Comparison of ENCODE assay signal across 8 mouse cellular contexts in the genomic region with DNA sequence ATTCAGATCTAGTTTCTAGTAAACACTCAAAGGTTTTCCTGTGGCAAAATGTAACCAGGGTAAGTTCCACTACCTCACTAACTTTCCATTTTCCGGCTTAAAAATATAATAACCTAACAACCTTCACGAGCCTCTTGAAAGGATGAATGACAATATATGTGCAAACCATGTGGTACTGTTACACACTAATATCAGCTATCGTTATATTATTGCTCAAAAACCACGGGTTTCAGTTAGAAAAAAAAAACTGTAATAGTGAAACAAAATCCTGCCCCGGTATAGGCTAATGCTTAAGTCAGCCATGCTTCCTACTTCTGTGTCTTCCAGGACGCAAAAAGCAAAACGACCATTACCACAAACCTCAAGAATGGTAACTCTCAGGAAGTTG. TPM values are rescaled to one million over a fixed set of nuclear protein-coding genes. Genes with fewer than 3 reads are reported as not detected.
A peak's percentile ranks its signal among the peaks of the same experiment; 100 is the strongest.
DNase-seq lines count a peak whose midpoint lies in the region; ATAC-seq and TF ChIP-seq lines count a peak whose summit lies in the region.

No protein-coding gene starts in this region.

- DNase-seq in lung, postnatal 0 days (ENCODE audit: low spot score), result peak; percentile 14
- DNase-seq in lung, postnatal 25 days (ENCODE audit: low spot score), result no peak
- no peak for DNase-seq in spleen, postnatal 10 days (ENCODE audit: low spot score in 2 of 2)
- no peak for DNase-seq in kidney, adult 9 months
- DNase-seq in urinary bladder, postnatal 10 days (ENCODE audit: low spot score), result no peak

- peak overlapping the region; percentile 72 for H3K9ac ChIP-seq in lung, postnatal 0 days (replicated peaks; ENCODE audit: low read depth)
- H3K9ac ChIP-seq in embryonic facial prominence, embryonic 15.5 days, result peak overlapping the region; percentile 86
- peak overlapping the region; percentile 88 for H3K9ac ChIP-seq in limb, embryonic 13.5 days

- WGBS in lung, postnatal 0 days, result 8% methylated on average over 7 of the region's 7 CpGs
- WGBS in embryonic facial prominence, embryonic 15.5 days, result 8% methylated on average over 7 of the region's 7 CpGs
- 10% methylated on average over 7 of the region's 7 CpGs for whole genome bisulfite sequencing in limb, embryonic 13.5 days
- WGBS in olfactory bulb, adult 2 months, result 8% methylated on average over 7 of the region's 7 CpGs

- ATAC-seq in lung, postnatal 0 days, result no peak
- no peak for ATAC-seq in embryonic facial prominence, embryonic 15.5 days (ENCODE audit: insufficient number of reproducible peaks, low FRiP score, low TSS enrichment, low read depth)
- ATAC-seq in limb, embryonic 13.5 days (ENCODE audit: low FRiP score, low read depth), result no peak

- H3K4me1 ChIP-seq in lung, postnatal 0 days (ENCODE audit: insufficient read depth, low read depth, low read length), result no peaks in the 10 kb centered on the region
- H3K4me1 ChIP-seq in embryonic facial prominence, embryonic 15.5 days, result peaks cover 8% of the 10 kb centered on the region; the same call in 1 of the 2 replicates
- peaks cover 20% of the 10 kb centered on the region for H3K4me1 ChIP-seq in limb, embryonic 13.5 days
- peaks cover 6% of the 10 kb centered on the region; the same call in 1 of the 2 replicates for H3K4me1 ChIP-seq in olfactory bulb, adult 2 months (ENCODE audit: control insufficient read depth, insufficient read depth, low read length)

- H3K4me3 ChIP-seq in lung, postnatal 0 days (ENCODE audit: low read depth, low read length), result peak overlapping the region; percentile 94
- peak overlapping the region; percentile 89 for H3K4me3 ChIP-seq in embryonic facial prominence, embryonic 15.5 days (replicated peaks)
- H3K4me3 ChIP-seq in limb, embryonic 13.5 days, result peak overlapping the region; percentile 93
- H3K4me3 ChIP-seq in olfactory bulb, adult 2 months (ENCODE audit: insufficient read depth, low read depth, low read length), result peak overlapping the region; percentile 90

- no peak for TF ChIP-seq CTCF in lung, postnatal 0 days (IDR thresholded peaks at IDR 0.05)
- no peak for TF ChIP-seq CTCF in olfactory bulb, adult 2 months (IDR thresholded peaks at IDR 0.05; ENCODE audit: insufficient read depth, low read depth, low read length)

- no peaks in the 10 kb centered on the region for H3K9me3 ChIP-seq in lung, postnatal 0 days (ENCODE audit: low read length)
- no peaks in the 10 kb centered on the region for H3K9me3 ChIP-seq in embryonic facial prominence, embryonic 15.5 days (replicated peaks)
- no peaks in the 10 kb centered on the region for H3K9me3 ChIP-seq in limb, embryonic 13.5 days

- no peak for TF ChIP-seq POLR2A in olfactory bulb, adult 2 months (IDR thresholded peaks at IDR 0.05; ENCODE audit: insufficient read depth, low read depth, low read length)

- peak overlapping the region; percentile 91 for H3K4me2 ChIP-seq in lung, postnatal 0 days (replicated peaks; ENCODE audit: low read depth, low read length)
- H3K4me2 ChIP-seq in embryonic facial prominence, embryonic 15.5 days (replicated peaks), result peak overlapping the region; percentile 78
- peak overlapping the region; percentile 79 for H3K4me2 ChIP-seq in limb, embryonic 13.5 days (replicated peaks)

- peak overlapping the region; percentile 62; the same call in 1 of the 2 replicates for H3K27ac ChIP-seq in lung, postnatal 0 days (ENCODE audit: low read length)
- peak overlapping the region; percentile 75; the same call in 1 of the 2 replicates for H3K27ac ChIP-seq in embryonic facial prominence, embryonic 15.5 days (replicated peaks)
- H3K27ac ChIP-seq in limb, embryonic 13.5 days, result no peak overlapping the region
- no peak overlapping the region for H3K27ac ChIP-seq in olfactory bulb, adult 2 months (ENCODE audit: insufficient read depth, low read depth, low read length)

- no peak for TF ChIP-seq EP300 in lung, postnatal 0 days (IDR thresholded peaks at IDR 0.05)

- H3K27me3 ChIP-seq in lung, postnatal 0 days (replicated peaks; ENCODE audit: insufficient read depth, low read length), result no peaks in the 10 kb centered on the region
- H3K27me3 ChIP-seq in embryonic facial prominence, embryonic 15.5 days, result no peaks in the 10 kb centered on the region
- H3K27me3 ChIP-seq in limb, embryonic 13.5 days, result no peaks in the 10 kb centered on the region

- no peaks in the 10 kb centered on the region for H3K36me3 ChIP-seq in lung, postnatal 0 days (ENCODE audit: insufficient read depth, low read length)
- H3K36me3 ChIP-seq in embryonic facial prominence, embryonic 15.5 days, result no peaks in the 10 kb centered on the region
- no peaks in the 10 kb centered on the region for H3K36me3 ChIP-seq in limb, embryonic 13.5 days

RNA-seq across cellular contexts. Expression of a gene that starts 1.1 kb away (rescaled TPM):
- polyA plus RNA-seq in lung, postnatal 0 days (2015; fragmentation: Nextera tagmentation; extraction: Ambion mirVana), result 14.6 and 14.8 TPM in 2 replicates
- 15.4 and 15.6 TPM in 2 replicates for polyA plus RNA-seq in embryonic facial prominence, embryonic 15.5 days (2015; fragmentation: Nextera tagmentation; extraction: Ambion mirVana)
- polyA plus RNA-seq in limb, embryonic 13.5 days (2015; fragmentation: Nextera tagmentation; extraction: Ambion mirVana), result 18.7 TPM in 2 replicates
- not detected in 2 replicates for polyA plus RNA-seq in olfactory bulb, adult 2 months (2012; ENCODE audit: insufficient read depth, insufficient read length, low replicate concordance, missing spikeins)

RNA-seq across cellular contexts. Expression of a gene that starts 1.3 kb away (rescaled TPM):
- 7.7 and 10.2 TPM in 2 replicates for polyA plus RNA-seq in lung, postnatal 0 days (2015; fragmentation: Nextera tagmentation; extraction: Ambion mirVana)
- polyA plus RNA-seq in embryonic facial prominence, embryonic 15.5 days (2015; fragmentation: Nextera tagmentation; extraction: Ambion mirVana), result 19.3 and 21.3 TPM in 2 replicates
- 34.0 and 34.2 TPM in 2 replicates for polyA plus RNA-seq in limb, embryonic 13.5 days (2015; fragmentation: Nextera tagmentation; extraction: Ambion mirVana)
- polyA plus RNA-seq in olfactory bulb, adult 2 months (2012; ENCODE audit: insufficient read depth, insufficient read length, low replicate concordance, missing spikeins), result not detected in 2 replicates

Comparison
In these comparisons a context has a peak if more than half of its experiments do, and no peak if none do; other contexts are left out.
1. H3K27ac ChIP-seq: peak in lung, postnatal 0 days (single experiment) and embryonic facial prominence, embryonic 15.5 days (single experiment); none in limb, embryonic 13.5 days (single experiment) and olfactory bulb, adult 2 months (single experiment).
2. Peak in every context shown above with its lines, with median percentiles within 50 percentile points of each other: H3K4me2 ChIP-seq, H3K4me3 ChIP-seq and H3K9ac ChIP-seq.